Mouse (Mus musculus) cerebellum, postnatal 10 days (tissue): ENCODE results near the gene Kctd17.

Source experiments
- DNase-seq, 2 experiments: peaks; one replicate each; pipeline ENCODE4 v3.0.0; 2021; ENCODE audit warnings: mixed read lengths in 2 of 2

The Kctd17 gene

DNA sequence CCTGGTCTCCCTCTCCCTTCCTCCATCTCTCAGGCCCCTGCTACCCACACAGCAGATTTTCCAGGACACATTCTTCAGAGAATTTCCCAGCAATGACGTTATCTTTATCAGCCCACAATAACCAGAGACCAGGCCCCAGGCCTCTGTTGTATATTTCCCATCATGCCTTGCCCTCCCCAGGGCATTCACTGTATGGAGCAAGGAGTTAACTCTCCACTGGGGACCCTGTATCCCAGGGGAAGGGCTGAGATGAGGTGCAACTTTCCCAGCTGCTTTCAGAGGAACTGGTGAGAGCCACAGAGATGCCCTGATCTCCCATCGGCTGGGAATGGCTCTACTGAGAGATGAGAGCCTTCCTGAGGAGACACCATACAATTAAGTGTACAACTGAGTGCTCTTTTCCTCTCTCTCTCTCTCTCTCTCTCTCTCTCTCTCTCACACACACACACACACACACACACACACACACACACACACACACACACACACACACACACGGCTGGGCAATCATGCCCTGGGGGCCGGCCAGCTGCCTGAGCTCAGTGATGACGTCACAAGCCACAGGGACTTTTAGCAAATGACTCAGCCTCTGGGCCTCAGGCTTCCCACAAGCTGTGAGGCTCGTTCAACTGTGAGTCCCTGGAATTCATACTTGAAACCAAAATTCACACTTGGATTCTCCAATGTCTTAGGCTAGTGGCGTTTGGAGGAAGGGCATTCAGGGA is 21.5 kb downstream of the Kctd17 start:
- DNase-seq: peak; percentile 54 to 65

DNA sequence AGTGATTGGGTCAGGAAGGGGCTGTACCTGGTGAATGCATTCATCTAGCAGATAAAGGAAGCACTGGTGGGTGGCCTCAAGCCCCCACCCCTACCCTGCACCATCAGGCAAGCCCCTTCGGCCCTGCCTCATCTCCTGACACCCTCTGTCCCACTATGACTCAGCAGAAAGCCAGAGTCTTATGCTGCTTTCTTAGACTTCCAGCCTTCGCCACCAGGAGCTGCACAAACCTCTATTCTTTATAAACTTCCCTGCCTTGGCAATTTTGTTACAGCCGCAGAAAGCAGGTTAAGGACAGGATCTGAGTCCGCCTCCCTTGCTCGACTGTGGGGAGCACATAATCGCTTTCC is 22.0 kb downstream of the Kctd17 start:
- no peak for DNase-seq

DNA sequence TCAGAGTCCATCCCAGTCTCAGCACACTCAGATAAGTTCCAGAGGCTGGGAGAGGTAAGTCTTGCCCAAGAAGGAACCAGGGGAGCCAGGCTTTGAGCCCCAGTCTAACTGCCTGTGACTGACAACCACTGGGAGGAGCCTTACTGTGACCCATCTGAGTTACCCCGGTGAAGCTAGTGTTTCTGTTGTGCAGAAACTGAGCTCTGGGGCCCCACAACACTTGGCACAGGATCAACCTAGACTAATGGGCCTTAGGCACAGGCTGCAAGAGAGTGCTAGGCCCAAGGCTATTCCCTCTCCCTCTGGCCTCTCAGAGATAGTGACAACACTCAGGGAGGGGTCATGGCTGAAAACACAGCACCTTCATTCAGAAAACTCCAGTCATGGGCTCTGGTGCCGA is 22.8 kb downstream of the Kctd17 start:
- DNase-seq: no peak

DNA sequence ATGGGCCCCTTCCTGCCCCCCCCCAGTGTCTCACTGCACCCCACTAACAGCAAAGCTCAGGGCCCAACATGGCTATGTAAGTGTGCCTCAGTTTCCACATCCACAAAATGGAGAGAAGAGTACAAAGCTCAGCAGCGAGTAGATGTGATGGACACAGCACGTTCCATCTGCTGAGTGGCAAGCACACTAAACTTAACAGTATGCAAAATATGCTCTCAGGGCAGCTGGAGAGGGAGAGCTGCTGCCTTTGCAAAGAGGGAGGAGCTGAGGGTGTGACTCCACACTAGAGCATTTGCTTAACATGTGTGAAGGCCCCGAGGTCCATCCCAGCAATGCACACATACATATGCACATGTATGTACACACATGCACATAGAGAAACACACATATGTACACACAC is 24.6 kb downstream of the Kctd17 start:
- no peak for DNase-seq

DNA sequence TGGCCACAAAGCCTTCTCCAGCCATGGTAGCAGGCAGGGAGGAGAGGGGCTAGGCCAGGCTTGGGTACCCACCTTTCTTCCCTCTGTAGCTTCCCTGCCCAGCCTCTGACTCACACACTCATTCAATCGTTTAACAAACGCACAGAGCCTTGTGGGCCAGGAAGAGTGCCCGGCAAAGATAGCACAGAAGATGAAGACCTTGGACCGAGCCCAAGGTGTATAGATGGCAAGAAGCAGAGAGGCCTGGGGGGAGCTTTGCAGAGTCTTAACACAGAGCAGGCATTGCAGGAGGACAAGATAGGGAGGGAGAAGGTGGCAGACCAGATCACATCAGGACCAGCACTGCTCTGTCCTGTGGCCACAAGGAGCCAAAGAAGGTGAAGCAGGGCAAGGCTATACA is 26.8 kb downstream of the Kctd17 start:
- no peak for DNase-seq

DNA sequence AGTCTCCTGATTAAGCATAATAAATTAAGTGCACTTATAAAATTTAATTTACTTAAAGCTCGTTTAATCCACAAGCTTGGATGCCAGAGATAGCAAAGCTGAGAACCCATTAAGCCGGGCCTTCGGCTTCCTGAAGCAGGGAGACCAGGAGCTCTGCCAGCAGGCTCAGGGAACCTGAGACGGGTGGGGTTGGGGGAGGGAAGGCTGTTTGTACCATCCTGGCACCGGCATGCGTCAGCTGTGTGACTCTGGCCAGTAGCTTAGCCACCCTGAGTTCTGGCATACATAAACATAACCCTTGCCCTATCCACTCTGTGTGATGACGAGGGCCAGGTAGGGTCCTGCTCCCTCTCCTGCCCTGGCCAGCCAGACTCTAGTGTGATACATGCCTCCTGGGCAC is 27.7 kb downstream of the Kctd17 start:
- peak; percentile 74 to 79 for DNase-seq

DNA sequence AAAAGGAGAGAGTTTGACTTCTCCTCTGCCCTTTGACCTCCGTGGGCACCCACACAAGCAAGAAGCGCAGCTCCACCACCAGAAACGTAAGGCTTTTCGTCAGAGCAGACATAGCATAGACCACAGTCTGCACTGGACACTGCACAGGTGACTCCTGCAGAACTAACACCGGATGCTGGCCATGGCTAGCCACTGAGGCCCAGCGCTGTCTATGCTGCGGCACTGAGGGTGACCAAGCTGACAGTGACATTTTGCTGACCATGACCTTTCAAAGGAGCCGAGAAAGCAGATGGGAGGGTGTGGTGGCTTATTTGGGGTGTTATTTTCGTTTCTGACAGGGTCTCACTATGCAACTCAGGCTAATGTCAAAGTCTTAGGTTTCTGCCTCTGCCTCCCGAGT is 28.8 kb downstream of the Kctd17 start:
- DNase-seq: no peak

DNA sequence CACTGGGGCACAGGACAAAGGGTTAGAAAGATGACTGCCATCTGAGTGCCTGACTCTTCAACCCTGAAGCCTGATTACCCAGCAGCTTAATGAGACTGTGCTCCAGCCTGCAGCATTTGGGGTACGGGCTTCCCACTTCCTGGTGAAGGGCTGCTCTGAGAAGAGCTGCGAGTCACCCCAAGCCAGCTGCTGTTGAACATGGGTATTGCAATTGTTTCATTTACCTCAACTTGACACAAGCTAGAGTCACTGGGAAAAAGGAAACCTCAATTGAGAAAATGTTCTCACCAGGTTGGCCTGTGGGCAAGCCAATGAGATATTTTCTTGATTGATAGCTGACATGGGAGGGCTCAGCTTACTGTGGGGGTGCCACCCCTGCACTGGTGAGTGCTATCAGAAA is 34.6 kb downstream of the Kctd17 start:
- no peak for DNase-seq

DNA sequence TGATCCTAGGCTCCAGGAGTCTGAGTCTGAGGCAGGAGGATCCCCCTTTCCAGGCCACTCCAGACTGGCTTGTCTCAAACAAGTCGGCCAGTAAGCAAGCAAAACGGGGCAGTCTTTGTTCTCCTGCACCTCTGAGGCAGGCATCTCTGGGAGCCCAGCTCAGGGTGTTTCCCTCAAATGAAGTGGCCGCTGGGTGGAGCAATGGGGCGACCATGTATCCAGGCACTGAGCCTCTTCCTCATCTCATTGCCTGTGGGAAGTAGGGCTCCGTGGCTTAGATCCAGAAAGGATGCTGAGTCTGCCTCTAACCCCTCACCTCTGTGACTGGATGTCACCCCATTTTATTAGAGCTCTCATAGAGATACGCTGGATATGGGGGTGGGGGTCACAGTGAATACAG is 38.4 kb downstream of the Kctd17 start:
- DNase-seq: peak; percentile 55 to 56

DNA sequence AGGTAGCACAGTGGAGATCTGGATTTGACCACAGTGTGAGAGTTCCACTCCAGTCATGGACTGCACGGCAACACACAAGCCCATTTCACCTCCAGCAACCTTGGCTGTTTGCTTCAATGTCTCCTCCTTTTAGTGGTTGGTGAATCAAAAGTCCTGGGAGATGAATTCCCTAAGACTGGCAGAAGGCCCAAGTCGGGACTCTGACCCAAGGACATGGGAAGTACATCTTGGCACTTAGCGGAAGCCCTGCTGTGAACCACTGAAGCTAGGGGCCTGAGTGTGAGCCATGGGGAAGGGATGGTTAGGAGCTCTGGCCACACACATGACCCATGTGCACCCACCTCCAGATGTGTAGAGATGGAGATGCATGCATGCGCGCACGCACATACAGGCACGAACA is 39.2 kb downstream of the Kctd17 start:
- DNase-seq: peak in 1 of 2 experiments; percentile 49

DNA sequence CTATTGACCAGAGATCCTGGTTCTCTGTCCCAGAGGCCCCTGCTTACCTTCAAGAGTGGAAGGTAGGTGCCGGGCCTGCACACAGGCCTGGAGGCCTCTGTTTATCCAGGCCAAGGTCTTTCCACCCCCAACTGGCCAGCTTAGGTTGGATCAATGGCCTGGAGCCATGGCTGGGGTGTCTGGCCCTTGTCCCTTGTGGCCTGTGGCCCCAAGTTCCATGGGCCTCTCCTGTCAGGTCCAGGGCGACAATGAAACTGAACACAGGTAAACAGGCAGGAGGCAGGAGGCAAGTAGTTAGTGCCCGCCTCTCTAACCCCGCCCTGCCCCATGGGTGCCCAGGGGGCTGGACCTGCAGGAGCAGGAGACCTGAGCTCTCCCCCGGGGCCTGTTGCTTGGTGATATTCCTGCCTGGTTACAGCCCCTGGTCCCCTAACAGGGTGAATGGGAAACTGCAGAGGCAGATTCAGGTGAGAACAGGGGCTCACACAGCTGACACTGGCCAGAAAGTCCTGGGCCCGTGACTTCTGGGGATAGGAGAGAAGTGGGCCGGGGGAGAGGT is 40.1 kb downstream of the Kctd17 start, which contains the start of gene Tmprss6:
TSS of gene Tmprss6 (minus strand) at position 256 of the 559 bp plus-strand sequence.
- DNase-seq: no peak

DNA sequence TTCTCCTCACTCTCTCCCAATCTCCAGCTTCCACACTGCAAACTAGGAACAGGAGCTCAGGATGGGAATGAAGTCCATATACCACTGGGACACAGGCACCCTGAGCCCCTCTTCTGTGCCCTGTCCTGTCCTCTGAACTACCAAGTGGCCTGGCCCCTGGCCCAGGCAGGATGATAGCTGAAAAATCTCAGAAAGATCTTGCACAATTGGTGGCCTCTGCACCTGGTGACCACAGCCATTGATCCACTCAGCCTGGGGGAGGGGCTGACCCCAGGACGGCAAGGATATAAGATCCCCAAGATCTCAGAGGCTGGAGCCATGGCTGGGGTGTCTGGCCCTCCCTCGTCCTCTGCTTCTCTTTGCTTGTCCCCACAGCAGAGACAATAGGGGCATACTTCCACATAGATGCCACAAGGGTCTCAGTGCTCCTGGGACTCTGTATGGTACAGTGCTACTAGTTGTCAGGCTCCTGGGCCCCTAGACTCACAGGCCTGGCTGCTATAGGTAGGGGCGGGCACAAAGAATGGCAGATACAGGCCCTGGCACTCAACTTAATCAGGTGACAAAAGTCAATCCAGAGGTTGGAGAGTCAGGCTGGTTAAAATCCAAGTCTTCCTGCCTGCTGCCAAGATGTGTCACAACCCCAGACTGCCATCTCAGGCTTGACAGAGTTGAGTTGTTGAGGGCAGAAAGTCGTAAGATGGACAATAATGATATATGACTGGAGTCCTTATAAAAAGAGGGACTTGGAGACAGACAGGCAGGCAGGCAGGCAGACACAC is 42.3 kb downstream of the Kctd17 start:
- DNase-seq: no peak

DNA sequence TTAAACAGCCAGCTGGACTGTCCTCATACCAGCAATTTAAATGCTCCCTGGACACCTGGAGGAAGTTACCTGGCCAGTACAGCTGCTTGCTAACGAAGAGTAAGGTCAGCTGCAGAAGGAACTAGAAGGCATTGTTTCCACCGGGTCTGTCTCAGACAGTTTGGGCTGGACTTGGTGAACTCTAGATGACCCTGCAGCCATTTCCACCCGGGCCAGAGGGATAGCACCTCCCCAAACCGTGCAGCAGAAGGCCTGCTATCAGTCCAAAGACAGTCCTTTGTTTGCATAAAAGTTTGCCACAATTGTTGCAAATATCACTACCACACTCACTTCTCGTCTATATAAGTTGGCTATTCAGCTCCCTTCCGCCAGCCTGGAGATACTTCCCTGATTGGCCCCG is 43.5 kb downstream of the Kctd17 start:
- DNase-seq: no peak

DNA sequence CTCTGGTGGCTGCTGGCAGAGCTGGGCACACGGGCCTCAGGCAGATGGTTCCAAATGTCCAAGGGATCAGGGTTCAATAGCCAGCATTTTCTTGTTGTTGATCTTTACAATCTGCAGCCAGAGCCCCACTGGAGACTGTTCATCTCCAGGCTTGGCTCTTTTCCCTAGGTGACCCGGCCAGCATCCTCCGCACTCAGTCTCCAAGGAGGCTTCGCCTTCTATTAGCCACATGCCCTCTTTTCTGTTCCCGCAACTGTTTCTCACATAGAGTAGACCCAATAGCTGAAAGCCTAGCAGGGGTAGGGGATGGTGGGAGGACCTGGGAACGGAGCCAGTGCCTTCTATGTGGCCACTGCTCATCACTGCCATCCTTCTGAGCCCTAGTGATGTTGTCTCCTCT is 45.1 kb downstream of the Kctd17 start:
- peak; percentile 60 to 70 for DNase-seq

DNA sequence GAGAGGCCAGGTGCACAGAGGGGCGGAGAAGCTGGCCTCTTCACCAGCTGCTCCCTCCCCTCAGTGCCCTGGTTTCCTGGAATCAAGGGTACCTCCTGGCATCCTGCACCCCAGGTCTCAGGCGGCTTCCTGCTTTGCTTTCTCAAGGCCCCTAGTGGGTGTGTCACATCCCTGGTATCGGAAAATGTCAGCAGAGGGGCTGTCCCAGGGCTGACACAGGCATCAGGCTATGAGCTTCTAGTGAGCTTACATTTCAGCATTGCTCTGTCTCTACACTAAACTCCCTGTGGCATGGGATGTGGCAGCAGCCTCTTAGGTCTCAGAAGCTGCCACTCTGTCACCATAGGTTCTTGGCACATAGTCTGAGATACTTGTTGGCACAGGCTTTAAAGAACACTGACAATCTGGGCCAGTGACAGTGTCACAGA is 47.3 kb downstream of the Kctd17 start:
- peak in 1 of 2 experiments; percentile 51 for DNase-seq

DNA sequence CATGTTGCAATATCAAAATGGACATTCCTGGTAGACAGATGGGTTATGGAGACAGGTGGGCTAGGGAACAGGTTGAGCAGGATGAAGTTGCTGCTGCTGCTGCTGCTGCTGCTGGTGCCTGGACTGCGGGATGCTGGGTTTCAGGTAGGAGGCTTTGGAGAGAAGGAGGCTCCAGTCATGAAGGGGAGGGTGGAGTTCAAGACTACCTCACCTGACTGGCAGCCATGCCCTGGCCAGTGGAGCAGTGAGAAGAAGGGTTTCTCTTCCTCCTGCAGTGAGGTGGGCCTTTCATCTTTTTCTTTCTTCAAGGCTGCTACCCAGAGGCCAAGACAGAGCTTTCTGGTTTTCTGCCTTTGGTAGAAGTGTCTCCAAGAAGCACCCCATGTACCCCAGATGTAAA is 48.5 kb downstream of the Kctd17 start:
- DNase-seq: no peak

DNA sequence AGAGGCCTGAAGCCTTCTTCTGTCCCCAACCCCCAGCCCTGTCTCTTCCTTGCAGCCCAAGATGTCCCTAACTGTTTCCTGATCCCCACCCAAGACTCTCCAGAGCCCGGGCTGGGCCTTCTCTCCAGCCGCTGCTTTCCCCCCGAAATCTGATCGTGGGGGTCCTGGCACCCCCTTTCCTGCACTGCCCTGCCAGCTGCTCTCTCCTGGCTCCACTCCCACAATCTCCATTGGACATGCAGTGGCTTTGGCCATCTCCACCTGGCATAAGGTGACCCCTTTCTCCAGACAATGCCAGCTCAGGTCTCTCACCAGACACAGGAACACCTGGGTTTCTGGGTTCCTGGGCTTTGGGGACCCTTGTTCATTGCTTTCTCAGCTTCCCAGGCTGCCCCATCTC is 49.7 kb downstream of the Kctd17 start:
- peak; percentile 53 to 60 for DNase-seq

DNA sequence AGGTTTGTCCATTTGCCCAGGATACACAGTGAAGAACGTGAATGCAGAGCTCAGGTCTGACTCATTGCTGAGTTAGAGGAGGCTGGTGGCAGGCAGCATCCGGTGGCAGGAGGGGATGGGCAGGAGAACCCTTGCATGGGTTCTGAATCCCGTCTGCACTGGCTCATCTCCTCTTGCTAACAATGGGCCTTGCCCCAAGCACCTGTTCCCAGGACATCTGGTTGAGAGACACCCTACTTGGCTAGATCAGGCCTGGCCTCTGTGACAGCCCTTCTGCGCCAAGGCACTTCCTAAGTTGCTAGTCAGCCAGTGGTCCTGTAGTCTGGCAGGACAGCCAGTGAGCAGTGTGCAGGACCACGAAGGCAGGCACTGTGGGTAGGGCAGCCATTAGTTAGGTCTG is 51.1 kb downstream of the Kctd17 start:
- peak in 1 of 2 experiments; percentile 41 for DNase-seq

DNA sequence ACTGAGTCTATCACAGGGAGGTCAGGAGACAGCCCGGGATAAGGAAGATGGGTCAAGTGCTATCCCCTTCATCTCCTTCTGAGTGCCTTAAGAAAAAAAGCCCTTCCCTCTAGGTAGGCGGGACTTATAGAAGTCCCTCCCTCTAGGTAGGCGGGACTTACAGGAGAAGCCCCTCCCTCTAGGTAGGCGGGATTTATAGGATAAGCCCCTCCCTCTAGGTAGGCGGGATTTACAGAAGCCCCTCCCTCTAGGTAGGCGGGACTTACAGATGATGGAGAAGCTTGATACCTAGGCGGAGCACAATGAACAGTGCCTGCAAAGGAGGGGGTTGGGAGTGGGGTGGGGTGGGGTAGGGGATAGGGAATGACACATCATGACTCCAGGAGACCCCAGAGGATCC is 51.7 kb downstream of the Kctd17 start:
- DNase-seq: no peak

DNA sequence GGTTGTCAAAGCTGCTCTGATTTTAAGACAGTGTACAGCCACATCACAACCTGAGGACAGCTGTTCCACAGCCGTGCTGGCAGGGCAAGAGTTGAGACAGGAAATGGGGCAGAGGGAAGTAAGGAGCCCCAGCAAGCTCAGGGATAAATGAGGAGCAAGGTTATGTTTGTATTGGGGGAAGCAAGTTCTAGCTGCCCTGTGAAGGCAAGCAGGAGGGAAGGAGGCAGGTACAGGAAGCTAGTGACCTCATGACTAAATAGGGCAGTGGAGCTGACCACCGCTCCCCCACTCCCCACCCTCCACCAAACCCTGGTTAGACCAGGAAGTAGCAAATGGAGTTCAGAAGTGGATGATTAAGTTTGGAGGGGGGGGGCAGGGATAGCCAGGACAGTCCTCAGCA is 52.6 kb downstream of the Kctd17 start:
- DNase-seq: no peak

DNA sequence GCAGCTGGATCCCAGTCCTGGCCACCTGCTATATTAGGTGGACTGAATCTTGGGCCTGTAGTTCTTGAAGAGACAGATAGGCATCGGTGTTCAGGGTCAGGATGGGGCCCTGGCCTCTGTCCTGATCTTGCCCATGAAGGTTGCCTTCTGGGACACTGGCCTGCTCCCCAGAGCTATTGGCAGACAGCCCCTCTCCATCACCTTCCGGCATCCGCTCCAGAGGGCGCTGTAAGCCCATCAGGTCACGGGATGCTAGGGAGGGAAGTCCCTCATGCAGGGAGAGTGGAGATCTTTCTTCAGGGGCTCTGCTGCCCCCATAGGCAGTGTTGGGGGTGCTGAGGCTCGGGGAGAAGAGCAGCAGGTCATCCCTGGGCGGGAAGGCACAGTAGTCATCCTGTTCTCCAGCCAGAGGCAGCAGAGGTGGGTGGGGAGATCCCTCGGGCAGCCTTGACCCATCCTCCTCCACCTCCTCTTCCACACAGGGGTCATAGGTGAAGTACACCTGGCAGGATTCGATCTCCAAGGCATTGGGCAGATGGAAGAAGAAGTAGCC is 53.2 kb downstream of the Kctd17 start:
- DNase-seq: no peak

DNA sequence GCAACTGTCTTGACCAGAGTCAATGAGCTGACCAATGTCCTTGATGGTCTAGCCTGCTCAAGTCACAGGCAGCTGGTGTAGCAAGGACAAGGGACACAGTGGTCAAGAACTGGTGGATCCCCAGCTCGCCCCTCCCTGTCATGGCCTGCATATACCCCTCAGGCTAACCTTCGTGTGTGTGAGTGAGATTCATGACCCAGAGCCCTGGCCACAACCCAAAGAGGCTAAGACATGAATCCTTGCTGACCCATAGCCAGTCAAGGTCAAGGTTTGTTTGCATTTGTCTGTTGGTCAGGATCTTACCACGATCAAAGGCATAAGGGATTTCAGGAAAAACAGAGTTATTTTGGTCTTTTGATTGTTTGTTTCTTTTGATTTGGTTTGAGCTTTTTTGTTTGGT is 54.2 kb downstream of the Kctd17 start:
- DNase-seq: no peak

DNA sequence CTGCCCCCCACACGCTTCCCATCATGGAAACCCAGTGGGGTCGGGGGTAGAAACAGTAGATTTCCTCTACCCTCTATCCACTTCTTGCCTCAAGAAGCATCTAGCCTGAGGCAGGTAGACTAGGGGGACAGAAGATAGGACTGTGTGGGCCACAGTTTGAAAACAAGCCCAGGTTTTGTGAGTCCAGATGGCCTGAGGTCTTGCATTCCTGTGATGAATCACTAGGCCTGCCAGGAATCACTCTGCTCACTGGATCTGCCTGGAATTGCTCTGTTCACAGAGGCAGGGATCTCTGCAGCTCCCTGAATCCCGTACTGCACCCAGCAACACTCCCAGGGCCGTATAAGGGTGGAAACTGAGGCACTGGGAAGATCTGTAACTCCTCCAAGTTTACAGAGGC is 54.9 kb downstream of the Kctd17 start:
- DNase-seq: peak; percentile 78

DNA sequence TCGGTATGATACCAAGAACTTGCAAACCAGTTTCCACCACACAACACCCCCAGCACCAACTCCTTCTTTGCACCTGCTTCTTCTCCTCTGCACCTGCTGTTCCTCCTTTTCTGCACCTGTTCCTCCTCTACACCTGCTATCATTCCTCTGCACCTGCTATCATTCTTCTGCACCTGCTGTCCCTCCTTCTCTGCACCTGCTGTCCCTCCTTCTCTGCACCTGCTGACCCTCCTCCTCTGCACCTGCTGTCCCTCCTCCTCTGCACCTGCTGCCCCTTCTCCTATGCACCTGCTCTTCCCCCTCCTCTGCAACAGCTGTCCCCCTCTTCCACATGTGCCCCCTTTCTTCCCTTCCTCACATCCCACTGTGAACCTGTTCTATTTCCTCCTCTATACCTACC is 58.2 kb downstream of the Kctd17 start:
- DNase-seq: no peak
